Mouse (Mus musculus) natural killer cell, adult 2 months (primary cell): ENCODE measurements around the gene Chchd6.

Source experiments
- DNase-seq, 2 experiments: peaks; one replicate each; pipeline ENCODE4 v3.0.0; 2022; ENCODE audit warnings: low spot score in 2 of 2

The Chchd6 gene

DNA sequence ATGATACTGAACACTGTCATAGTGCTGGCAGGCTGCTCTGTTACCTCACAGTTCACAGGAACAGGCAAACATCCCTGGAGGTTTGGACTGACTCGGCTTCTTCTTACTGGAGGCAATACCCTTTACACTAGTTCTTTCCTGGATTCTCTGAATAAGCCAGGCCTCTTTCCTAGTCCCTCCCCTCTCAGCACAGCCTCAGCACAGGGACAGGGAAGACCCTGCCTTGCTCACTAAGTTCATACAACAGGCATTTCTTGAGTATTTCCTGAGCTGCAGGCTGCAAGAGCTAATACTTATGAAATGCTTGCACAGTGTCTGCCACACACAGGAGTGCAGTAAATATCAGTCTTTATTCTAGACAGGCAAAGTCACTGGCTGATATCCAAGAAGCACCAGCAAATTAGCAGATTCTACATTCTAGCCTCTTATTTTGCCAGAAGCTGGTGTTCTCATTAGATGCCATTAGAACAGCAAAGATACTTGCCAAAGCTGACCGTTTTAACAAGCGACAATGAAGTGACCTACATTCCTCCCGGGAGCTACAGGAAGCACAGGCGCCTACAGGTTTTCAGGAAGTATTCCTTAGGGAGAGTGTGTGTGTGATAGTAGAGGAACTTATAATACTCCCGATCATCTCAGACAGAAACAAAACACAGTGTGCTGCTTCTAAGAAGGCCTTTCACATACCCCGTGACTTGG lies 142.3 kb downstream of the Chchd6 start:
- DNase-seq, result no peak

DNA sequence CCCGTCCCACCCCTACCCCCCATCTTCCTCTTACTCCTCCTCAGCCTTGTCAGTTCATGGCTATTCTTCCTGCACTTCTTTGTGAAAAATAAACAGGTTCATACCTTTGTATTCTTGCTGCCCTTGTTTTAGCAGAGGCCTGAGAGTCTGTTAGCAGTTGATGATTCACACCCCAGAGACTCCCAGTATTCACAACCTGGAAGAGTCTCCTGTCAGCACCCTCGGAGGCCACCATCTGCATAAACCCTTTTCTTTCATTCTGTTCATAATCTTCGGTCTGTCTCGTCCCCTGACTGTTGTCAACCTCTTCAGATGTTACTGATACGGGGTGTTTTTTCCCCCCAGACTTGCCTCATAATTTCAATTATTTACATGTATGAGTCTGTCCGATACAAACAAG lies 143.1 kb downstream of the Chchd6 start:
- DNase-seq, result no peak

DNA sequence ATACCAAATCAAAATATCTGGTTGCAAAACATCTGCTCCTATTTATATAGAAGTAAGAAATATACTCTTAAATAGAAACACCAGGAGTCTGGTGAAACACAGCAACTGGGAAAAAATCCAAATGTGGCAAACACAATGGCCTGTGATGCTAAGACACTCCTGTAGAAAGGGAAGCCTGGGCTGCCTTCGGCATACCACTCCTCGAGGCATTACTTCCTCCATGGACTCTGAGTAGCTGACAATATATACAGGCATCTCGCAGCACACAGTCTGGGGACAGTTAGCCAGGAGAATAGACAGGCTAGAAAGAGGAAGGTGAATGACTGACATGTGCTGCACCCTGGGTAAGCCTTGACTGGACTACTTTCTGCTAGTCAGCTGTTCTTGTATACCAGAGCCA lies 146.7 kb downstream of the Chchd6 start:
- no peak for DNase-seq

DNA sequence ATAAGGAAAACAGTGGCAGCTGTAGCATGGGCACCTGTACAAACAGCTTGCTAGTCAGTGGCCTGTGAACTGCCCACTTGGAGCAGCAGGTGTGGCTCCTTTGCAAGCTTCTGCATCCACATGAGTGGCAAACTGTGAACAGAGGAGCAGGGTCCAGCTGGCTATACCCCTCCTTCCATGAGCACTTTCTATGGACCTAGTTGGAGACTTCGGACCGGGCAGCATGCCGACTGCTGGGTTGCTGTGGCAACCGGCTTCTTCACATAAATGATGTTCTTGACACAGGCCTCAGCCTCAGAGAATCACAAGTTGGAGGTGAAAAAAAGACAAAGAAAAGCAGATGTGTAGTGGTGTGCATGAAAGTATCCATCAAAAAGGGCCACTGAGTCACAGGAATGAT lies 154.8 kb downstream of the Chchd6 start:
- no peak for DNase-seq

DNA sequence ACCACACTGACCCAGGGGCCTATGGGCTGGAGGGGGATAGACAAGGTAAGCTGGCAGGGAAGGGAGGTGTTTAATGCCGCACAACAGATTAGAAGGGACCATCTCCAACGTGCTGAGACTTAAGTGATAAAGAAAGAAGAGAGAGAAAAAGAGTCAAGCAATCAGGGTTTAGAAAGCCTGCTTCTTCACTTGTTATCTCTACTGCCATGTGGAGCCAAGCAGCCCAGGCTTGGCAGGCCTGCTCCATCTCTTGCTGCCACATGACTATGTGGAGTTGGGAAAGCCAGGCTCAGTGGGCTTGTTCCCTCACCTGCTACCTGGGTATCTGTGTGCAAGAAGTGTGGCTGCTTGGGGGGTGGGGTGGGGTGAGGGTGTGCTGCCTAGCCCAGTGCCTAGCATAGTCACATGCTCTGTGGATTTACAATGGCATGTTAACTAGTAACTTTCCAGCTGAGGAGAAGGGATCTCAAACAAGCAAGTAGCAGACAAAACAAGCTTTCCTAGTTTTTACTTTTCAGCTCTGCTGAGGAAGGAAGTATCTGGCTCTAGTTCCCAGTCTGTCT lies 163.5 kb downstream of the Chchd6 start:
- DNase-seq, result no peak

DNA sequence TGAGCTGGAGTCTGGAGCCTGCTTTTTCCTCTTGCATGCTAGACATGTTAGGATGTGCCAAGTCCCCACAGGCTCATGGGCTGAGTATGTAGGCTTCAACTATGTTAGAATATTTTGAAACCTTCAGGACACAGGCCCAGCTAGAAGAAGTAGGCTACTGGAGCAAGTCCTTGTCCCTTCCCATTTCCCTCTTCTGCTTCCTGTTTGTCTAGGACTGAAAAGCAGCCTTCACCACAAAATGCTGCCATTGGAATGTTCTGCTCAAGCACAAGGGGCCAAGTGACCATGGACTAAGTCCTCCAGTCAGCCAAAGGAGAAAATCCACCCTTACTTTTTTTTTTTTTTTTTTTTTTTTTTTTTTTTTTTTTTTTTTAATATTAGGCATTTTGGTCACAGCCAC lies 164.7 kb downstream of the Chchd6 start:
- no peak for DNase-seq

DNA sequence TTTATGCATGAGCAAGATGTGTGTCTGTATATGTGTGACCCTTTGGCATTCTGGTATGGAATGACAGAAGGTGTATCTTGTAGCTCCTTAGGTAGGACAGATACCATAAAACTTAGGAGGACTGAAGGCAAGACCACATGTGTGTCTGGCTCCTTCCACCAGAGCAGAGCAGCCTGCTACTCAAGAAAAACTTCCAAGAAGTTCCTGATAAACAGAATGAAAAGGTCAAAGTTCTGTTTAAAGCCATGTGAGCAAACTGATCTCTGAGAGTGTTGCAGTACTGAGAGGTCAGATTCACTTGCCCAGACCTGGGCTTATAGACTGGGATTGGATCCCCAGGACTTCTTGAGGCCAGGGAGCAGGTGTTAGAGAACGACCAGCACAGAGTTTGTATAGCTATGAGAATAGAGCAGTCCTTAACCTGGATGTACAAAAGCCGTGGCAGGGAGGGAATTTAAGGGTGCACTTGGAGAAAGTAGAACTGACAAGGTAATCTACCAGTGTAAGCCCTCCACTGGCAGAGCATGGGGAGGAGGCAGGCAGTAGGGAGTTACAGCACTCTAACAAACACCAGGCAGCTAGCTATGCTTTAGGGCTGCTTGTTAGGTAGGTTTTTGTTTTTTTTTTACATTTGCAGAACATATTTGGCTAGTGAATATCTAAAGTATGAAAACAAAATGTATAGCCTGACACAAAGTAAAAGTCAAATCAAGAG lies 166.6 kb downstream of the Chchd6 start:
- no peak for DNase-seq

DNA sequence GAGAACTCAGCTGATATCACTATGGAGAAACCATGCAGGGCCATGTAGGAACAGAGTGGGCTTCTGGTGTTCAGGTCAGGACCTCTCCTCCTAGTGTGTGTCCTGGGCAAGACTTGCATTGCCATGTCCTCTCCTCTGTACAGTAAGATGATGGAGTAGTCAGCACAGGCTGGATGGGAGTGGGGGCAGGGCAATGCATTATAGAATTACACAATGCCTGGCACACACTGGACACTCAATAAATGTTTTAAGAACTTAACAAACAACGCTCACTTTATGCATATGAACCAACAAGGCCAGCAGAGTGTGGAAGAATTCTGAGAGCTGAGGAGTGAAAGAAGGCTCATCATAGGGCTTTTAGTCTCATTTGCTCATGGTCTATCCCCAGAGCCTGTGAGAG lies 171.0 kb downstream of the Chchd6 start:
- no peak for DNase-seq

DNA sequence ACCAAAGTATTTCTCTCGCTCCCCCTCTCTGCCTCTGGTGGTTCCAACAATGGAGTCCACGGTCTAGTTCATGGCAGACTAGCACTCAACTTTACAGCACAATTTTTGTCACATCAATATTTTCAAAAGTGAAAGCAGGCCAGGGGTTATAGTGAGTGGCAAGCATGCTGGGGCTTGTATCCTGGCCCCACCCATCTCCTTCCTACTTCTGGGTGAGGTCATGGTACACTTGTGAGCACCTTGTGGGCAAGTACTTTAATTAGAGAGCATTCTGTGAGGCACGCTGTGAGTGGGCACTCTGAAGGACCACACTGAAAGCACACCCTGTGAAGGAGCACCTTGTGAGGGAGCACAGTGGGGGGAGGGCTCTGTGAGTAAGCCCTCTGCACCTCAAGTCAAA lies 172.8 kb downstream of the Chchd6 start:
- DNase-seq, result no peak

DNA sequence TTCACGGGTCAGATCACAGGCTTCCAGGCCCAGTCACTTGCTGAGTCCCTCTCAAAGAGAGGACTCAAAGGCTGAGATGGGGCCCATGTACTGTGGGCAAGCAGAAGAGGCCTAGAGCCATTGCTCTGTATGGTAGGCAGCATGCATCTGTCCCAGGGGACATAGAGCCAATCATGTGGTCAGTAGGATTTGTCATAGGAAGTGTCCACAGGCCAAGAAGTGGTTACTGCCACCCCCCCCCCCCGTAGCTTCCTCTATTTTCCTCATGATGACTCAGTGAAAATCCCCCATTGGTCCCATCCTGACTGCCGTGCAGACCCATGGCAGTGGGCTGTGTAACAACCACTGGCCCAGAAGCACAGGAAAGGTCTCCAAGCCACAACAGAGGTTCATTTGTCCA lies 173.5 kb downstream of the Chchd6 start:
- peak in 1 of 2 experiments; percentile 25 for DNase-seq

DNA sequence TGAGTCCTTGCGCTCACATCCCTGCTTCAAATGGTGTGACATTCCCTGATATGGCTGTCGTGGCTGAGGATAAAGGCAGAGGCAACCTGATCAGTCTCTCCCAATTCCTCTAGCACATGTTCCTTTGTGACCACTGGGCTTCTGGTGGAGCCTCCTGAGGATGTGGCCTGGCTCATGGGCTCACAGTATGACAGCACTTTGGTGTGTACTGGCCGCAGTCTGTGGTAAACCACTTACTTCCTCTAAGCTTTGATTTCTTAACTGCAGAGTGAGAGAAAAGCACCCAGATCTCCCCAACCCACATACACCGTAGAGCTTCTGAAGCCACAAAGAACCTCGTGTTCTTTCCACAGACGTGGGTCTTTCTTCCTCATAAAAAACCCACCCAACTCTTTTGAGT lies 173.9 kb downstream of the Chchd6 start:
- peak; percentile 43 to 46 for DNase-seq

DNA sequence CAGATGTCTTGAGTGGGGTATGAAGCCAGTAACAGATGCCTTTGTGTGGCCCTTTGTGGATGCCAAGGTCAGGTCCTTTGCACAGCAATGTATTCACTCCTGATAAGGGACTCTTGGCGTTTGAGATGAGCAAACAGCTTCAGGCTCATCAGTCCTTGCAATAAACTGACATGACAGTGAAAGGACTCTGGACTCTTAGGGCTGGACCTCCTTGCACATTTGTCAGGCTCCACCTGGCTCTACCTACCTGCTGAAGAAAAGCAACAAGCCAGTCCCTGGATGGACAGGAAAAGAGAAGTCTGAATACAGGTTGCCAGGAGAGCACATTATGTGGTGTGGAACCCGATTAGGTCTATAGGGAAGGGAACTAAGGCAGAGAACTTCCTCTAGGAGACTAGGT lies 174.7 kb downstream of the Chchd6 start:
- DNase-seq, result no peak

DNA sequence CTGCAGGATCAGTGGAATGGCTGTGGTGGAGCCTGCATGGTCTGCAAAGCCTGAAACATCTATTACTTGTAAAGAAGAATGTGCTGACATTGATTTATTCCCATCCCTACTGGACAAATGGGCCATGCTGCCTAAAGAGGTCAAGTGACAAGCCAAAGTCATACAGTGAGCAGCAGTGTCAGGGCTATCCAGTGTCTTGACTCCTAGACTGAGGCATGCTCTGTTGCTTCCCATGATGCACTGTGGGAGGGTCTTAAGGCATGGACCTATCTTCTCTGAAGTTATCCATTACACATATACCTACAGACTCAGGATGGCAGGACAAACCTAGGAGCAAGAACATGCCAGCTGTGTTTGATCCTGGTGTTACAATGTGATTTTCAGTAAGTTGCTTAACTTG lies 175.3 kb downstream of the Chchd6 start:
- no peak for DNase-seq

DNA sequence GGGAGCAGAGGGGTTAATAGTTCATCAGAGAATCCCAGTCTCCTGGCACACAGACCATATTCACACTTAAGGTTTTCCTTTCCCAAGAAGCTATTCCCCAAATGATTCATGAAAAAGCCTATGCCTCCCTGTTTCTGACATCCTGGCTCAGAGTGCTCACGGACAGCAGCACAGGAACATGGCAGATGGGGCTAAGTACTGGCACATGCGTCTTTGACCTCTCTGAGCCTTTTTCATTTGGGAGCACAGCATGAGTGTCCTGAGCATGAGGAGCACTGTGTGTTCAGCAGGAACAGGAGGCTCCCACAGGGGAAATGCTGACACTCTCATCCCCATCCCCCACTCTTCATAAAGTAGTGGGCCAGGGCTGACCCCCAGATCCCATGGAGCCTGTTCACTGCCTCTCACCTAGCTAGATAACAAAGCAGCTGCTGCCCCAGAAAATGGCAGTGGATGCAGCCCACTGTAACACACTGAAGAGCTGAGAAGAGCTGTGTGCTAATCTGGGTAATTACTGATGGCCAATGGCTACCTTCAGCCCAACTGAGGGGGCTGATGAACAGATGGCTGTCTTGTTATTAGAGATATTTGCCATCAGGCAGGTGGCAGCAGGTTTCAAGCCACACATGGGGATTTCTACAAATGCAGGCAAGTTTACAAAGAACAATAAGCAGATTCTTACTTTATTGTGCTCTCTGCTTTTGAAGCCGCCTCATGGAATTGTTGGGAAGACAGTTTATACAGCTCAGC lies 176.2 kb downstream of the Chchd6 start:
- no peak for DNase-seq

DNA sequence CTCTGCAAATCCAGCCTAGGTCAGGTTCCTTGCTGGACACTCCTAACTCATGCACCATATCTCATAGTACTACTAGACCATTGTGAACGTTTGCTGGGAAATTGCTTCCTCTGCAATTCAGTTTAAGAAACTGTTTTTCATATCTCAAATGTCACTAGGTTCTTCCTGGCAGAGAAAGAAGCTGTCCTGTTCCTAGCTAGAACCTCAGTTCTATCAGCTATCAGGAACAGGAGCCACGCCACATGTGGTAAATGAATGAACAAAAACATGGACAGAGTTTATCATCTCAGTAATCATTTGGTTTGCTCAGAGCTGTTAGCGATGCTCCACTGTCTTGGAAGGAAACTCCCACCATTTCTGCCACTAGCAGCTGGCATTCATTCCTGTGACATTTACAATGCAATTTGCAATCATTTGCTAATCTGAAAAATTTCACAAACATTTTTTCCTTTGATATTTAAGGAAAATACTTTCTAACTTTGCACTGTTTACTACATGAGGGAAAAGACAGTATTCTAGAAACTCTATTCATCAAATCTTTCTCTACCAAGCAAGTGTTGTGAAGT lies 179.3 kb downstream of the Chchd6 start:
- no peak for DNase-seq

DNA sequence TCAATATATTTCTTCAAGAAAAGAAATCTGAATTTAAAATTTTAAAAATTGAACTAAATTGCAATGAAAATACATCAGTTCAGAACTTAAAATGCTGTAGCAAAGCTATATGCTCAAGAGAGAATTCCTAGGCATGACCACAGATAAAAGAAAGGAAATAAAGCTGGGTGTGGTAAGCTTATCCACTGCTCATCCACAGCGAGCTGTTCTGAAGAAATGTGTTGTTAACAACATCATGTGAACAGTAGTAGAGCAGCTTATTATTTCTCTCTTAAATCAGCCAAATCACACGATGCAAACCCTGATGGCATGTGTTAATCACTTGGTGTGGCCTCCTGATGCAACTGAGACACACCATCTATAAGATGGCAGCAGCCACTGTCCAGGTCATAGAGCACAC lies 180.4 kb downstream of the Chchd6 start:
- DNase-seq, result no peak

DNA sequence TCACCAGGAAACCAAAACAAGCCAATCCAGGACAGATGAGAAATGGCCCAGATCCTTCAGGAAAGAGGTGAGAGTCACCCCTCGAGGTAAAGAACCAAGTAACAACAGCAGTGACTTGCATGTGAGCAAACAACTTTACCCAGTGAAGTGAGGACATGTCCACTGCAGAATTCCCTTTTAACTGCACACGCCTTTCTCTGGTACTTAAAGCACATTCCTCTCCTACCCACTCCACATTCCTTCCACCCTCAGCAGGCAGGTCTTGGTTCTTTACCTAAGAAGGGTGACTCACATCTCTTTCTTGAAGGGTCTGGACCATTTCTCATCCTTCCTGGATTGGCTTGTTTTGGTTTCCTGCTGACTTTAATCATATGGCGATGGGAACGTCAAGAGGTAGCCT lies 181.3 kb downstream of the Chchd6 start:
- no peak for DNase-seq

DNA sequence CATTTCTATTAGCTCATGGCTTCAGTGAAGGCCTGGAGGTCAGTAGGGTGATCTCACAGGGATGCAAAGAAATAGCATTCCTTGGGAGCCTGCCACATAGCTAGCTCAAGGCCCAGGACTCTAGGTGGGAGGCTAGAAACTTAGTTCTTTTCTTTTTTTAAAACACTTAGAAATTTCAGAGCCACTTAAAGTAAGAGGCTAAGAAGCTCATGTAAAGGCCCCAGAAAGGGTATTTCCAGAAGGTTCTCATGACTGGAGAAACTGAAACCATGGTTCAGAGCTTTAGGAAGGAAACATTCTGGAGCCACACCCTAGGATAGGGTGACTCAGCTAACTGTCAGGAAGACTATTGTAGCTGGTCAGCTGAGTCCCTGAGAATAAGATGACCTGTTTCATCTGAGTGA lies 182.0 kb downstream of the Chchd6 start:
- no peak for DNase-seq

DNA sequence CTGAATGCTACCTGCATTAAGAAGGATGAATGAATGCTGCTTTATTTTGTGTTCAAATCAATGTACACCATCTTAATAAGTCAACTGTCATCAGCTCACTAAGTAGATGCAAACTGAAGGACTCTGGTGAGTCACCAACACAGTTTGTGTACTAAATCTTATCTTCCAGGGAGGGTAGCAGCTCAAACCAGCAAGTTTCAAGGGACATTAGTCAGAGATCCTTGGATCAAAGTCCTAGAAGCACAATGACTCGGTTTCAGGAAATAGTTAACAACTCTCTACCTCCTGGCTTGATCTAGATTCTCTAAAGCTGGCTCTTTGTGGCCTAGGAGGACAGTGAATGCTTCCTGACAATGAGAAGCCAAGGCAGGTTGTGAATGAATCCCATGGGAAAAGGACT lies 182.9 kb downstream of the Chchd6 start:
- no peak for DNase-seq

DNA sequence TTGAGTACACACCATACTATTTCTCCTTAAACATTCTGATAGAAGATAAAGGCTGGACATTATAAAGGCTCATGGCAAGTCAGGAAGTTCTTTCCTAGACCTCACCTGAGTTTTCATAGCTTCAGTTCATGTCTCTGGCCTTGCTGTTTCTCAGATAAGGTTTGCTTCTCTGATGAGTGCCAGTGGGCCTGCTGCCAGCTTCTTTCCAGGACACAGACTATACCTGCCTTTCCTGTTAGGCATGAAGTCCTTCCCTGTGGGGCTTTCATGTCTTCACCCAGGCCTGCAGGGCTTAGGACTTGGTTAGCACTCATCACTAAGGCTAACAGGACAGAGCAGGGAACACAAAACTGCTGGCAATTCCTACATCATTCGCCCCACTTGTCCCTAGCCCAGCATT lies 186.4 kb downstream of the Chchd6 start:
- DNase-seq, result no peak

DNA sequence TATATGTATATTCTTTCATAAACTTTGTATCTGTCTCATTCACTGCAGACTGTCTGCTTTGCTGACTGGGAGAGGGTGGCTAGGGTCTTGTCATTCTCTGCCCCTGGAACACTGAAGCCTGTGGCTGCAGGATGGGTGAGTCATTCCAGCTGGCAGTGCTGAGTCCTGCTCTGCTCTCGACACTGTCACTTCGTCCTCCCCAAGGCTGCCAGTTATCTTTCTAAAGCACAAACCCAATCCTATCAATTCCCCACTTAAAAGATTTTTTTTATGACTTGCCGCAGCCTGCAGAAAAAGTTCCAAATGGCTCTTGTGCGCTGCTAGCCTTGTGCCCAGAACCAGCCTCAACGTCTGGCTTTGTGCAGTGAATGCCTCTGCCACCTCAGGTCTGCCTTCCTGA lies 187.2 kb downstream of the Chchd6 start:
- DNase-seq, result no peak

DNA sequence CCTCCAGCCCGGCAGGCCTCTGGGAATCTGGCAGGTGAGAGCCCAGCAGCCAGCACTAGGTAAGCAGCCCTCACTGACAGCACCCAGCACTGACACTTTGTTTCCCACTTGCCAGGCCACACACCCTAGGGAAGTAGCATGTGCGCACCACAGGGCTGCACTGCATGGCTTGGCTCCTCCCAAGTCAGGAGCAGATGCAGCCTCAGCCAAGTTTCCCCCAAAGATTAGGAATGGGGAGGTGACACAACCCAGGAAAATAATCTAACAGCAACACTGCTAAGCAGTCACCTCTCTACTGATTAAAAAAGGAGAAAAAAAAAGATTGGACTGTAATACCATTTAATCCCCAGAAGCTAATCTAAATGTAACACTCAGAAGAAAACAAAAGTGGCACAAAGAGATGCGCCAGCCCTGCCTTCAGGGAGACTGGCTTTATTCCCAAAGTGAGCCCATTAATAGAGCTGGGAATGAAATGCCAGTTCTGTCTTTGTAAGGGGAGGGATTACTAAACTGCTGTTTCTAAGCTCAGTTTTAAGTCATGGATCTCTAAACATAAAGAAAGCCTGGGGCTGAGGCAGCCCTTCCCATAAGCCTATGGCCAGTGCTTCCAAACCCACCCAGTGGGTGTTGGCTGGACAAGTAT lies 188.1 kb downstream of the Chchd6 start:
- no peak for DNase-seq
